Mouse (Mus musculus): Measurements from ENCODE around the gene Aimp1.

DNA sequence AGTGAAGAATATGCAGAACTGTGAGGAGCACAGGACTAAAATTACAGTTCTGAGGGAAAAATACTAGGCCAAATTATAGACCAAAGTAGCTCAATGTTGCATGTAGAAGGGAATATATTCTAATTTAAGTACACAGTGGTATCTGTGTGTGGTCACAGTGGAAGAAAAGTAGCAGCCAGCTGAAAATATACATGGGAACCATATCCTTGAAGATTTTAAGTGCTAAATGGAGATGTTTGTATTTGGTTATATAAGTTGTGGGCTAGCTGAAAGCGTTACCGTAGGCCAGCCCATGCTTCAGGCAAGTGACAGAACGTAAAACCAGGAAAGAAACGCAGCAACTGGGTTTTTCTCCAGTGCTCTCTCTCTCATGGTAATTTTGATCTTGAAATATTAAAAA lies 33.1 kb upstream of the Aimp1 start:
- TF ChIP-seq CTCF (IDR thresholded peaks at IDR 0.05; ENCODE audit: low read depth, low read length) = no peak
- no peak for TF ChIP-seq POLR2A (IDR thresholded peaks at IDR 0.05; ENCODE audit: insufficient read depth, low read length)
